Mouse (Mus musculus): ENCODE results near the gene Acbd3. TPM values are rescaled to one million over a fixed set of nuclear protein-coding genes. Genes with fewer than 3 reads are reported as not detected.
A peak's percentile ranks its signal among the peaks of the same experiment; 100 is the strongest.

Acbd3 gene
- polyA plus RNA-seq, 1 experiment from 2014 or later: 27.0 TPM

GRCm38 (mm10) chr1:180708935-180709776 is 16.7 kb upstream of the Acbd3 start:
- no peak overlapping the region for H3K27ac ChIP-seq (ENCODE audit: low read depth)
- no peaks in the 10 kb centered on the region for H3K27me3 ChIP-seq (ENCODE audit: insufficient read depth, low read length)
- no peaks in the 10 kb centered on the region for H3K9me3 ChIP-seq (ENCODE audit: low read depth, low read length)
- peak; percentile 84 for ATAC-seq (ENCODE audit: insufficient read depth)
- H3K4me3 ChIP-seq (ENCODE audit: low read depth, low read length): no peak overlapping the region
- peak; percentile 60 for DNase-seq
- WGBS: 23% methylated on average over 14 of the region's 14 CpGs
- no peaks in the 10 kb centered on the region for H3K36me3 ChIP-seq (ENCODE audit: insufficient read depth)
- 0 out of 2 replicates have a peak, but pooled peaks cover 5% of the 10 kb centered on the region for H3K4me1 ChIP-seq (ENCODE audit: insufficient read depth)
- H3K4me2 ChIP-seq: 0 out of 2 replicates have a peak overlapping the region, but pooled peaks have one; percentile 1
- H3K9ac ChIP-seq: no peak overlapping the region
- TF ChIP-seq CTCF (IDR thresholded peaks at IDR 0.05; ENCODE audit: low read depth): no peak

GRCm38 (mm10) chr1:180718756-180719155 is 7.1 kb upstream of the Acbd3 start:
- Histone ChIP-seq H3K27me3 (ENCODE audit: insufficient read depth, low read length) (no peaks in the 10 kb centered on the region), H3K9ac (no peak overlapping the region), H3K4me2 (no peak overlapping the region), H3K36me3 (ENCODE audit: insufficient read depth) (no peaks in the 10 kb centered on the region), H3K4me3 (ENCODE audit: low read depth, low read length) (no peak overlapping the region), H3K9me3 (ENCODE audit: low read depth, low read length) (no peaks in the 10 kb centered on the region), H3K27ac (ENCODE audit: low read depth) (no peak overlapping the region), H3K4me1 (ENCODE audit: insufficient read depth) (no peaks in the 10 kb centered on the region)
- ATAC-seq (ENCODE audit: insufficient read depth) (no peak), DNase-seq (no peak)
- 75% methylated on average over 5 of the region's 5 CpGs for WGBS
- TF ChIP-seq CTCF (IDR thresholded peaks at IDR 0.05; ENCODE audit: low read depth): no peak

GRCm38 (mm10) chr1:180719483-180719882 is 6.4 kb upstream of the Acbd3 start:
- Histone ChIP-seq H3K9me3 (ENCODE audit: low read depth, low read length) (no peaks in the 10 kb centered on the region), H3K4me3 (ENCODE audit: low read depth, low read length) (no peak overlapping the region), H3K36me3 (ENCODE audit: insufficient read depth) (no peaks in the 10 kb centered on the region), H3K9ac (no peak overlapping the region), H3K27me3 (ENCODE audit: insufficient read depth, low read length) (no peaks in the 10 kb centered on the region), H3K4me2 (no peak overlapping the region), H3K27ac (ENCODE audit: low read depth) (no peak overlapping the region), H3K4me1 (ENCODE audit: insufficient read depth) (no peaks in the 10 kb centered on the region)
- DNase-seq (no peak), ATAC-seq (ENCODE audit: insufficient read depth) (no peak)
- TF ChIP-seq CTCF (IDR thresholded peaks at IDR 0.05; ENCODE audit: low read depth): no peak
- WGBS: 71% methylated on average over 6 of the region's 6 CpGs

- 39% methylated on average over 5 of the region's 5 CpGs for WGBS
- peak; percentile 90 for DNase-seq
- TF ChIP-seq CTCF (IDR thresholded peaks at IDR 0.05; ENCODE audit: low read depth): peak; percentile 96
- Histone ChIP-seq H3K4me1 (ENCODE audit: insufficient read depth) (no peaks in the 10 kb centered on the region), H3K9me3 (ENCODE audit: low read depth, low read length) (no peaks in the 10 kb centered on the region), H3K4me2 (no peak overlapping the region), H3K36me3 (ENCODE audit: insufficient read depth) (no peaks in the 10 kb centered on the region), H3K9ac (no peak overlapping the region), H3K27ac (ENCODE audit: low read depth) (no peak overlapping the region), H3K27me3 (ENCODE audit: insufficient read depth, low read length) (no peaks in the 10 kb centered on the region), H3K4me3 (ENCODE audit: low read depth, low read length) (no peak overlapping the region)
- ATAC-seq (ENCODE audit: insufficient read depth): peak; percentile 57; the same call in 1 of the 2 replicates
Observed at GRCm38 (mm10) chr1:180719951-180720689, 5.7 kb upstream of the Acbd3 start.

GRCm38 (mm10) chr1:180722608-180723007 is 3.2 kb upstream of the Acbd3 start:
- H3K27me3 ChIP-seq (ENCODE audit: insufficient read depth, low read length): no peaks in the 10 kb centered on the region
- DNase-seq: no peak
- no peak overlapping the region for H3K4me2 ChIP-seq
- no peak overlapping the region for H3K27ac ChIP-seq (ENCODE audit: low read depth)
- WGBS: 64% methylated on average over 1 of the region's 1 CpGs
- H3K9me3 ChIP-seq (ENCODE audit: low read depth, low read length): no peaks in the 10 kb centered on the region
- H3K36me3 ChIP-seq (ENCODE audit: insufficient read depth): no peaks in the 10 kb centered on the region
- H3K9ac ChIP-seq: no peak overlapping the region
- TF ChIP-seq CTCF (IDR thresholded peaks at IDR 0.05; ENCODE audit: low read depth): no peak
- H3K4me3 ChIP-seq (ENCODE audit: low read depth, low read length): no peak overlapping the region
- H3K4me1 ChIP-seq (ENCODE audit: insufficient read depth): peaks cover 5% of the 10 kb centered on the region
- ATAC-seq (ENCODE audit: insufficient read depth): no peak

GRCm38 (mm10) chr1:180723701-180724238 is 2.1 kb upstream of the Acbd3 start:
- H3K4me1 ChIP-seq (ENCODE audit: insufficient read depth): peaks cover 11% of the 10 kb centered on the region
- no peak overlapping the region for H3K27ac ChIP-seq (ENCODE audit: low read depth)
- no peaks in the 10 kb centered on the region for H3K9me3 ChIP-seq (ENCODE audit: low read depth, low read length)
- no peaks in the 10 kb centered on the region for H3K27me3 ChIP-seq (ENCODE audit: insufficient read depth, low read length)
- ATAC-seq (ENCODE audit: insufficient read depth): no peak
- no peak for TF ChIP-seq CTCF (IDR thresholded peaks at IDR 0.05; ENCODE audit: low read depth)
- no peaks in the 10 kb centered on the region for H3K36me3 ChIP-seq (ENCODE audit: insufficient read depth)
- no peak overlapping the region for H3K4me2 ChIP-seq
- H3K9ac ChIP-seq: no peak overlapping the region
- no peak overlapping the region for H3K4me3 ChIP-seq (ENCODE audit: low read depth, low read length)
- peak; percentile 6 for DNase-seq
- WGBS: 30% methylated on average over 1 of the region's 1 CpGs

GRCm38 (mm10) chr1:180726183-180726582 is 340 bp downstream of the Acbd3 start:
- H3K27ac ChIP-seq (ENCODE audit: low read depth): peak overlapping the region; percentile 91
- no peak for TF ChIP-seq CTCF (IDR thresholded peaks at IDR 0.05; ENCODE audit: low read depth)
- no peak for DNase-seq
- under 1% methylated on average over 42 of the region's 42 CpGs for WGBS
- H3K4me2 ChIP-seq: peak overlapping the region; percentile 66
- no peaks in the 10 kb centered on the region for H3K27me3 ChIP-seq (ENCODE audit: insufficient read depth, low read length)
- H3K36me3 ChIP-seq (ENCODE audit: insufficient read depth): no peaks in the 10 kb centered on the region
- peak overlapping the region; percentile 97 for H3K9ac ChIP-seq
- peak; percentile 78 for ATAC-seq (ENCODE audit: insufficient read depth)
- peaks cover 11% of the 10 kb centered on the region for H3K4me1 ChIP-seq (ENCODE audit: insufficient read depth)
- H3K9me3 ChIP-seq (ENCODE audit: low read depth, low read length): no peaks in the 10 kb centered on the region
- peak overlapping the region; percentile 100 for H3K4me3 ChIP-seq (ENCODE audit: low read depth, low read length)
